Mouse (Mus musculus): ENCODE results near the gene Mfsd4a. TPM values are rescaled to one million over a fixed set of nuclear protein-coding genes. Genes with fewer than 3 reads are reported as not detected.

Gene Mfsd4a
- total RNA-seq, 2 experiments from 2014 or later, result 73.9 to 77.9 TPM

DNA sequence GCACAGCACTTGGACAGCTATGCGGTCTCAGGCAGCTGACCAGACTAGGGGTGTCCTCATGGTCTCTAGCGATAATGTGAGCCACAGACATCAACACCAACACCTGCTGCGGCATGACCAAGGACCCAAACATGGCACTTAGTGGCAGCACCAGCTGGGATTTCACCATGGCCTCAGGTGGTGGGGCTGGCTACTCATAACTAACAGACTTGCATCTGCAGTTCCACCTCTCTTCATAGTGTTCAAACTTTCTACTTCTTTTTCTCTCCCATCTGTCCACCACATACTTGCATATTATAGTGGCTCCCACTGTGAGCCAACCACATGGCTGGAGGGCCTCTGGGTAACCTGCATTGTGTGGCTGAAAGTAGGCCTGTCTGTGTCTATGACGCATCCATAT, 25.4 kb upstream of the Mfsd4a start:
- Histone ChIP-seq H3K27ac (no peak overlapping the region), H3K4me3 (no peak overlapping the region)
- no peak for TF ChIP-seq CTCF (conservative IDR thresholded peaks at IDR 0.05)
- DNase-seq (ENCODE audit: low spot score in 2 of 2), result no peak

DNA sequence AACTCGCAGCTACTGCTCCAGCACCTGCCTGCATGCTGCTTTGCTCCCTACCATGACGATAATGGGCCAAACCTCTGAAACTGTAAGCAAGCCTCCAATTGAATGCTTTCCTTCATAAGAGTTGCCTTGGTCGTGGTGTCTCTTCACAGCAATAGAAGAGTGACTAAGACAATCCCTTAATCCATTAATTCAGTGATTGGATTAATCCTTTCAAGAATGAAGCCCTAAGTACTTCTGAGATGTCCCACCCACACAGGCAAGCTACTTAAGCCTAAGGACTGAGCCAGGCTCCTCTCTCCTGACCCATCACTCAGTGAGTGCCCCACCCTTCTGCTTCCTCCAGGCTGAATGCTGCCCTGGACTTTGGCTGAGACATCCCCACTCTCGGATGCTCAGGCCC, 22.4 kb upstream of the Mfsd4a start:
- Histone ChIP-seq H3K4me3 (no peak overlapping the region), H3K27ac (no peak overlapping the region)
- DNase-seq (ENCODE audit: low spot score in 2 of 2), result no peak
- no peak for TF ChIP-seq CTCF (conservative IDR thresholded peaks at IDR 0.05)

DNA sequence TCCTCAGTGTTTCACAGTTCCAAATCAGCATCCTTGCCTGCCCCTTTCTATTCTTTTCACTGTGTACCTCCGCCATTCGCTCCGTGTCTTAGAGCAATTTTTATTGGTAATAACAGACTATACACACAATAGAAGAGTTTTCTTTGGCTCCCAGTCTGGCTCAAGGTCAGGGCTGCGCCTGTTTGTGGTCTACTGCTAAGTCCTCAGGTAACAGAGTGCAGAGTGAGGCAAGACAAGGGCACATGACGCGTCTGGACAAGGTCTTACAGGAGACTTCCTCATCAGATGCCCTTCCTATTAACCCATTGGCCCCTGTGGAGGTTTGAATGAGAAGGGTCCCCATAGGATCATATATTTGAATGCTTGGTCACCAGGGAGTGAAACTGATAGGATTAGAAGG, 21.9 kb upstream of the Mfsd4a start:
- TF ChIP-seq CTCF (conservative IDR thresholded peaks at IDR 0.05), result no peak
- DNase-seq (ENCODE audit: low spot score in 2 of 2), result no peak
- H3K27ac ChIP-seq, result no peak overlapping the region
- H3K4me3 ChIP-seq, result no peak overlapping the region

DNA sequence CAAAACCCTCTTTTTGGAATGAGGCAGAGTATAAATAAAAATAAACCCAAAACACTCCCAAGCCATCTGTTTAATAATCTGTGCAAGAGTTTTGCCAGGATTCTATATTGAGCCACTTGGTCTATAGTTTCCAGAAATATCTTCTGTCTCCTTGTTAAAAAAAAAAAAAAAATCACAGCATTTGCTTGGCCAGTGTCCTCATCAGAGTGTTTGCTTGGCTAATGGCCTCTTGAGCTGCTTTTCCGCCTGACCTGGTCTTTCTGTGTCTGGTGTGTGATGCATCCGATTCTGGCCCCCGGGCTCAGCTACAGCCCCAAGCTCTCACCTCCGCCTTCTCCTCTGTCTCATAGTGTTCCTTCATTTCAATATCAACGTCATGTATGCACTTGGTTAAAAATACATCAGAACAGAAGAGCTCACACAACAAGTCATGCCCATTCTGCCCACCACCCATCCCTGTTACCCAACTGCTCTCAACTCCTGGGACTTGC, 20.4 kb upstream of the Mfsd4a start:
- TF ChIP-seq CTCF (conservative IDR thresholded peaks at IDR 0.05), result no peak
- Histone ChIP-seq H3K4me3 (no peak overlapping the region), H3K27ac (peak overlapping the region; percentile 80)
- DNase-seq (ENCODE audit: low spot score in 2 of 2), result peak; percentile 55 to 56

DNA sequence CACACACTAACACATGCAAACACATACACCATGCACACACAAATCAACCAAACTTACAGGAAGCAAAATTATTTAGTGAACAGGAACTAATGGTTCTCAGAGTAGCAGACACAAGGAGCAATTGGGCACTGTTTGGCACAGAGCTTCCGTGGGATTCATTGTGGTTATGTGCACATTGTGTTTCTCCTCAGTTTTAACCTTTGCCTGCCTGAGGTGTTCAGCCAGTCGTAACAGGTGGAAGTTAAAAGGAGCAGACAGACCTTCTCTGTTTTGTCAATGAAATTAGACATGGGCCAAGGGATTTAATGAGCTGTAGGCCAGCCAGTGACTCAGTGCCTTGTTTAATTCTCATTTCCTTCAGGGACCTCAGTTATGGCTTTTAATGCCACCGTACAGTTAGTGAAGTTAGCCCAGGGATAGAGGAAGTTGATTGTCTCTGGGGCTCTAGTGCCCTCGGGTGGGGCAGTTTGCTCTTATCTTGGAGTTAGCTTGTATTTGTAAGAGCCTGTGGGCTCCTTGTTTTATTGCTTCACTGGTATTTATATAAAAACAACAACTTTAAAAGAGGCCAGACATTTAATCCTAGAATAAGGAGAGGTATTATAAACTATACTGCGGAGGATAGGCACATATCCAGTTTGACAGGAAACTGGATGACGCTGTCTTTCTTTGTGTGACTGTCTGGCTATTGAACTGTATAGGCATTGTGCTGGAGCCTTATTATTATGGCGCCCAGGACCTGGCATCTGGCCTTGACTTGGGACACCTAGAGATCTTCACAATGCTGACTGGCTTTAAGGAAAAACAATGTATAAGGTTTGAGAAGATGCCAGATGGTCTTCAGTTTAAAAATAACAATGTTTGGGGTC, 17.6 kb upstream of the Mfsd4a start:
- Histone ChIP-seq H3K27ac (no peak overlapping the region), H3K4me3 (no peak overlapping the region)
- DNase-seq (ENCODE audit: low spot score in 2 of 2), result no peak
- no peak for TF ChIP-seq CTCF (conservative IDR thresholded peaks at IDR 0.05)

DNA sequence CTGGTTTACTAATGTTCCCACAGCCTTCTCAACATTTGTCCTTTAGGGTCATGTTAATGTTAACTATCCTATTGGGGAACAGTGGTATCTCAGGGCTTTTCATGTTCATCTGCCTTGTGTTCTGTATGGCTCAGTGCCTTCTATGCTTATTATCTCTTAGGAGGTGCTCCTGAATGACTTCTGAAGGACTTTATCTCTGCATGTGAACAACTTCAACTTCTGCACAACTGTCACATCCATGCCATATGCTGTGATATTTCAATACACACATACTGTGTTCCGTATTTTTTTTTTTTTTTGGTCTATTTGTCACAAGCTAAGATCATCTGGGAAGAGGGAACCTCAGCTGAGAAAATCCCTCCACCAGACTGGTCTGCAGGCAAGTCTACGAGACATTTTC, 10.6 kb upstream of the Mfsd4a start:
- DNase-seq (ENCODE audit: low spot score in 2 of 2), result no peak
- no peak for TF ChIP-seq CTCF (conservative IDR thresholded peaks at IDR 0.05)

DNA sequence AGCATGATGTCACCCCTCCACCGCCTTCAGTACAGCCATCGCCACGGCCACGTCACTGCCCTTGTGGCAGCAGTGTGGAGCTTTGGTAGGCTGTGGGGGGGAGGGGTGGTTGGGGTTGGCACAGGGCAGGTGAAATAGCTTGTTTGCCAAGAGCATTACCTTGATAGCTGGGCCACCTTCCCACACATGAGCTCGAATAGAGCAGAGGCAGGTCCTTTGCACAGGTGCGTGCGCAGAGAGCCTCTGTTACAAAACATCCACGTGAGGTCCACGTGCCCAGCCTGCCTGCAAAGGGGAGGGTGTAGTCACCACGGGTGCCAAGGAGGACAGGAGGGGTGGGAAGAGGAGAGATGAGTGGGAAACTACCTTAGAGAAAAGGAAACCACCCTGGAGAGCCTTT, 7.7 kb upstream of the Mfsd4a start:
- no peak overlapping the region for H3K4me3 ChIP-seq
- no peak for DNase-seq (ENCODE audit: low spot score in 2 of 2)
- H3K27ac ChIP-seq, result no peak overlapping the region
- no peak for TF ChIP-seq CTCF (conservative IDR thresholded peaks at IDR 0.05)

More for the DNA sequence above, 10.6 kb upstream of the Mfsd4a start:
- Histone ChIP-seq H3K4me3 (no peak overlapping the region), H3K27ac (no peak overlapping the region)

DNA sequence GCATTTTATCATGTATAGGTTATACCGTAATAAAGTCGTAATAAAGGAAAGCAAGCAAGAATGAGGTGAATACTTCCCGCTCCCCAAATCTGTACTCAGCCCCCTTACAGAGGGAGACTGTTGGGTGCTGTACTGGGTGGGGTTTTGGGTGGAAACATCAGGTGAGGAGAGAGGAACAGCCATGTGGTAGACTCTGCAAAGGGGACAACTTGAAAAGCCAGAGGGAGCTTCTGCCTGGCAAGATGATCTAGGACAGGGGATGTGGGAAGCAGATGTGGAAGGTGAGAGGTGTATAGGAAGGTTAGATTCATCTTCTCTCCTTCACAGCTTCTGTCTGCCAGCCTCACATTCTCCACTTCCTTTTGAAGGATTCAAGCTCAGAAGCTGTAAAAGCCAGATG, 2.8 kb upstream of the Mfsd4a start:
- no peak for TF ChIP-seq CTCF (conservative IDR thresholded peaks at IDR 0.05)
- DNase-seq (ENCODE audit: low spot score in 2 of 2), result no peak
- H3K27ac ChIP-seq, result no peak overlapping the region
- H3K4me3 ChIP-seq, result no peak overlapping the region

DNA sequence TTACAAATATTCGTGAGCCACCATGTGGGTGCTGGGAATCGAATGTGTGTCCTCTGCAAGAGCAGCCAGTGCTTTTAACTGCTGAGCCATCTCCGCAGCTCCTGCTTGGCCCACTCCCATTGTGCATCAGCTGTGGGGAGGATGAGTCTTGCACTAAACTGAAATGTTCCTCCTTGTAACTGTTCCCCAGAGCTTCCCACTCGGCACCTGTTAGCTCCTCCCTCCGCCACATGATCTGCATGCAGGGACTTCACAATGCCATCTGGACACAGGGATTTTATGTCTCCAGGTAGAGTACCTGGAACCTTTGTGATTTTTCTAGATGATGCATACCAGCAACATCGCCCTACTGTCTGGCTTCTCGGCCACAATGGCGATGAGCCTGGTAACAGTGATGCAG, 1.6 kb upstream of the Mfsd4a start:
- H3K27ac ChIP-seq, result no peak overlapping the region
- DNase-seq (ENCODE audit: low spot score in 2 of 2), result peak in 1 of 2 experiments; percentile 31
- no peak for TF ChIP-seq CTCF (conservative IDR thresholded peaks at IDR 0.05)

DNA sequence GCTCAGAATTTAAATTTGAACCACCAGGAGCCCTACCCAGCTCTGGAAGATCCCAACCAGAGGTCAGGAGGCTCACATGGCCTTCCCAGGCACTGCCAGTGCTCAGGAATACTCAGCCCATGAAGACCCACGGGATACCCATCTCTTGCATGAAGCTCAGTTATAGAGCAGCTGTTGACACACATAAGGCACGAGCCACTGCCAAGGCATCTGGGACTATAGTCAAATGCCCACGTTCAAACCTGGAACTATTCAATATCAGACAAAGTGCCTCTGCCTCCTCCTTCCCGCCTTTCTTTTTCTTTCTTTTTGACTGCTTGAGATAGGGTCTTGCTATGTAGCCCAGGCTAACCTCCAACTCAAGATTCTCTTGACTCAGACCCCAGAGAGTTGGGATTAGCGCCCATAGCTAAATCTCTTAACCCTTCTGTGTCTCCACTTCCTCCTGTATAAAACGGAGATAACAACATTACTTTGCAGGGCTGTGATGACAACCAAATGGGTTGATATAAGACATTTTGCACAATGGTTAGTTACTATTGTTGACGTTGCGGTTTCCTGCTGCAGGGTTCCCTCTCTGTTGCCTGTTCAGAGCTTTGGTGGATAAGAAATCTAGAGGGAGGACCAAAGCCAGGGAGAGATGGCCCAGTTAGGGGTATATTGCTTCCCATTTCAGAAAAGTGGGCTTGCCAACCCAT, 2.2 kb downstream of the Mfsd4a start:
- Histone ChIP-seq H3K27ac (peak overlapping the region; percentile 88; the same call in 1 of the 2 replicates), H3K4me3 (peak overlapping the region; percentile 83)
- DNase-seq (ENCODE audit: low spot score in 2 of 2), result peak in 1 of 2 experiments; percentile 45
- TF ChIP-seq CTCF (conservative IDR thresholded peaks at IDR 0.05), result no peak

More for the DNA sequence above, 1.6 kb upstream of the Mfsd4a start:
- no peak overlapping the region for H3K4me3 ChIP-seq

DNA sequence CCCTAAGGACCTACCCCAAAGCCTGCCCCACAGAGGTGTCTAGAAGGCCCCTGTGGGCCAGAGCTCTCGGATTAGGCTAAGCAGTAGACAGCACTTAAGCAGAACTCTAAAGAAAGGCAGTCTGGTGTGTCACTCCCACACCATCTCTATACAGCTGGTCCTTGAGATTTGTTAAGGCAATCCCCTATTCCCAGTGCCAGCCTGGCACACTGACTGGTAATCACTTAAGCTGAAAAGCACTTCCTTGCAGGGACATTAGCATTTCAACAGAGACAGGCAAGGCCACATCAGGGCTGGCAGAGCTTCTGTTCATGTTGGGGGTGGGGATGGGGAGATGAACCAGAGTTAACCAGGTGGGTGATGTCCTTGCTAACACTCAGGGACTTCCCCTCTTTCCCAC, 2.9 kb downstream of the Mfsd4a start:
- Histone ChIP-seq H3K4me3 (peak overlapping the region; percentile 83; the same call in 1 of the 2 replicates), H3K27ac (peak overlapping the region; percentile 88; the same call in 1 of the 2 replicates)
- no peak for TF ChIP-seq CTCF (conservative IDR thresholded peaks at IDR 0.05)
- peak in 1 of 2 experiments; percentile 51 for DNase-seq (ENCODE audit: low spot score in 2 of 2)

DNA sequence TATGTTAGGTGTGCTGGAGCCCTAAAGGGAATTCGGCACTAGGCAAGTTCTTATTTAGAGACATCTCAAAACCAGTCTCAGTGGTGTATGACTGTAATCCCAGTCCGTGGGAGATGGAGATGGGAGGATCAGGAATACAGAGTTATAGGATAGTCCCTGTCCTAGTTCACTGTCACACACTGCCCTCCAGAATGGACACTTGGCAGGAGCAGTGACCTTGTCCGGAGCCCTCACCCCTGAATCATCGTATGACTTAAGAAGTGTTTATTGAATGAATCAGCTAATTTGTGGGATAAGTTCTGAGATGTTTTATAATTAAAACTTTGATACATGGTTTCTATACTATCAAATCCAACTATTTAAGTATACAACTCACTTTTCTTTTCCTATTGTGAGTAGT, 4.8 kb downstream of the Mfsd4a start:
- no peak for DNase-seq (ENCODE audit: low spot score in 2 of 2)
- no peak overlapping the region for H3K4me3 ChIP-seq
- TF ChIP-seq CTCF (conservative IDR thresholded peaks at IDR 0.05), result no peak
- H3K27ac ChIP-seq, result no peak overlapping the region

DNA sequence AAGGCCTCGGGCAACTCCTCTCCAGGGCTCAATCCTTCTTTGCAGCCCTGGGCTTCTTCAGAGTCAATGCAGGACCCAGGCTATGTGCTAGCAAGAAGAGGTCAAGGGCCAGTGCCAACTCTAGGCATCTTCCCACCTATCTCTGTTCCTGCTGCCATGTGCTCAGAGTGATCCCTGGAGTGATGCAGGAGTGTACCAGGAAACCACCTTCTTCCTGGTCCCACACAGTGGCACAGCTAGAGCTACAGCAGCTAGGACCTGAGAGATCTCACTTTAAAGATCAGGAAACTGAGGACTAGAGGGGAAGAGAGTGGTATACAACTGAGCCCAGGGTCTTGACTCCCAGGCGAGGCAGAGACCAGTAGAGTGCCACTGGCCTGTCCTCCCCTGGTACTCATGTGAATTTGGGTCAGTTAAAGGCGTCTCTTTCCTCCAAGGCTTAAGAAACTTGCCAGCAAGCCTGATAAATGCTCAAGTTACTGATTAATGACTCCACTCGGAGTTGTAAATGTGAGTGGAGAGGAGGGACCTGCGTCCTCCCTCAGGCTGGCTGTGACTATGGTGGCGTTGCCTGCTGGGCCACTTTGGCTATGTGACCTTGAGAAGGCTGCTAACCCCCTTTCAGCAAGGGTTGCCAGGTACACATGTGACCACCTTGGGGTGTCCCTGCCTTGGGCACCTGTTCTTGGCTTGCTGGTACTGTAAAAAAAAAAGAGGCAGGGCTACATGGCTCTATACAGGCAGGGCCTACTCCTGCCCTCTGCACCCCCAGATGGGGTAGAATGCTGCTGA, 5.9 kb downstream of the Mfsd4a start:
- Histone ChIP-seq H3K27ac (no peak overlapping the region), H3K4me3 (no peak overlapping the region)
- DNase-seq (ENCODE audit: low spot score in 2 of 2), result no peak
- TF ChIP-seq CTCF (conservative IDR thresholded peaks at IDR 0.05), result no peak

Data from layer of hippocampus, adult 2 months (tissue).